Mouse (Mus musculus) embryo, embryonic 9.5 days (tissue): ENCODE data around the gene Tmprss11f.
"Not testable (repeated sequence)": the region's sequence is repeated elsewhere in the genome, so short reads cannot be mapped to it uniquely, and the experiment has no call there.

Experiments
- DNase-seq: peaks from one replicate; pipeline ENCODE4 v3.0.0-alpha.2; 2017; ENCODE audit errors: extremely low spot score

Tmprss11f gene

DNA sequence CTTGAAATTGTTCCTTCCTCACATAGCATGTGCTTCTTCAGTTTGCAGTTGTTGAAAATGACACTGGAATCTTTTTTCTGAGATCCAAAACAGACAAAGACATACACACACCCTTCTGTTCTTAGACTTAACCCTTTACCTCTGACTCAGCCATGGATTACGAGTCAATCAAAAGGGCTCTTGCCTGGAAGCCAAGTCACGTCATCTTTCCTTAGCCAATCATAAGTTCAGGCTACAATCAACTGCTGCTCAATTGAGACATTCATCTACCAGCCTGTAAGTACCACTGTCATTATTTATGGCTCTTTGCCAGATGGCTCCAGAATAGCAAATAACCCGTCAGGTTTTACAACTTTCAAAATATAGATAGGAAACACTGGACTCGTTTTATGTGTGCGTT is at the start of gene Tmprss11f:
Gene Tmprss11f, minus strand, starts transcription at position 101 of the 400 bp plus-strand sequence.
- no peak for DNase-seq

DNA sequence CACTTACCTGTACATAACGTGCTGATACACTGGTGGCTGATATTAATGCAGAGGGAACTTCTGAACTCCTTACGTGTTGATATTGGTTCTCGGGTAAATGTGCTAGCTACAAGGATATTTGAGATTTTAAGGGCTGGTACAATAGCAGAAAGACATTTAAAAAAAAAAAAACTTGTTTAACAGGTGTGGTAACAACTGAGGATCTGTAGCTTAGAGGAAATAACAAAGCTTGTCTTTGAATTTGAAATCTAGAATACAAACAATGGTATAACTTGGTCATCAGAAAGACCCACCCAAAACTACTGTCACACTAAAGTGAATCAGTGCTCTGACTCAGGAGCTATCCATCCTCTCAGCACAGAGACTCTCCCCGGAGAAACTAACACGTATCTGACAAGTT is 44.0 kb upstream of the Tmprss11f start, which contains the start of gene Tmprss11b:
Gene Tmprss11b, minus strand, starts transcription at position 101 of the 400 bp plus-strand sequence.
- DNase-seq, result no peak

- peak; percentile 9 for DNase-seq
These were observed 17.0 kb upstream of the Tmprss11f start for GRCm38 (mm10) chr5:86649185-86649584.

GRCm38 (mm10) chr5:86640795-86641194 is 8.6 kb upstream of the Tmprss11f start:
- no peak for DNase-seq

GRCm38 (mm10) chr5:86630700-86631099 is 1.5 kb downstream of the Tmprss11f start:
- DNase-seq, result no peak

DNA sequence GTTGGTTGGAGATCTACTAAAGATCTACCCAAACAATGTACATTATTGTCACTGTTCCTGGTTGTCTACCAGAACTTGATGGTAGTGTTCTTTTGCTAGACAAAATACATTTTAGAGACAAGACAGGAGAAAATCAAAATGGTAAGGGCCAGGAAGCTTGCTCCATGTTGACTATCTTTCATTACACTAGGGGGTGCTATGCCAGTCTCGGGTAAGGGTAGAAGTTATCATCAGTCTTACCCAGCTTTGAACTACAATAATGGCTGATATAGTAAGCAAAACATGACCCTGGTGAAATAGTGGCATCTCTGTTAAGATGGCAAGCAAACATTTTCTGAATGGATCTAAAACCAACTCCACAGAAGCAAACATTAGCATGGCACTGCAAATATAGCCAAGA is 10.4 kb downstream of the Tmprss11f start:
- no peak for DNase-seq

GRCm38 (mm10) chr5:86585896-86586295 is 46.3 kb downstream of the Tmprss11f start:
- DNase-seq, result no peak

GRCm38 (mm10) chr5:86582618-86583017 is 49.6 kb downstream of the Tmprss11f start:
- DNase-seq, result no peak

- DNase-seq, result no peak
These were observed 50.2 kb downstream of the Tmprss11f start for GRCm38 (mm10) chr5:86581998-86582397.

DNA sequence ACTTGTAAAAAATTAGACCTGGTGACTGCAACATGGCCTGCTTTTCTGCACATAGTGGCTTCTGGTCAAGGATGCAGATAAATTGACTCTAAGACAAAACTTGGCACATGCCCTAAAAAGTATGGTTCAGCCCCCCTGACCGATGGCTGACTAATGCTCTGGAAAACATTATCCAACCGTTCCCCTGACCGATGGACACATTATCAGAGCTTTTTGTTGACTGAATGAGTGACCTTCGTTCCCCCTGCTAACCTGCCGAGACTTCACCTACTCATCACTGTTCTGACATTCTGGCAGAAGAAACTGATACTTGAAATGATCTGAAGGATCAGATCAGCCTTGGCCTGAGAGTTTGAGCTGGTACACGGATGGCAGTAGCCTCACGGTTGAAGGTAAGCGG is 53.5 kb downstream of the Tmprss11f start:
- DNase-seq, result not testable (repeated sequence)

DNA sequence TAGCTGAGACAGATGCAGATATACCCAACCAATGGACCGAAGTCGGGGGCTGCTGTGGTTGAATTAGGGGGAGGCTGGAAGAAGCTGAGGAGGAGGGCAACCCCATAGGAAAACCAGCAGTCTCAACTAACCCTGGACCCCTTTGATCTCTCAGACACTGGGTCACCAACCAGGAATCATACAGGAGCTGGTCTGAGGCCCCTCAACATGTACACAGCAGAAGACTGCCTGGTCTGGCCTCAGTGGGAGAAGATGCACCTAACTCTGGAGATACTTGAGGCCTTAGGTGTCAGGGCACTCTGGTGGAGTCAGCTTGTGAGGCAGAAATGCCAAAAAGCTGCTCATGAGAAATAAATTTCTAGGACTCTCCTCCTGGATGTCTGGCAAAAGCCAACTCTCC is 85.5 kb downstream of the Tmprss11f start:
- no peak for DNase-seq

DNA sequence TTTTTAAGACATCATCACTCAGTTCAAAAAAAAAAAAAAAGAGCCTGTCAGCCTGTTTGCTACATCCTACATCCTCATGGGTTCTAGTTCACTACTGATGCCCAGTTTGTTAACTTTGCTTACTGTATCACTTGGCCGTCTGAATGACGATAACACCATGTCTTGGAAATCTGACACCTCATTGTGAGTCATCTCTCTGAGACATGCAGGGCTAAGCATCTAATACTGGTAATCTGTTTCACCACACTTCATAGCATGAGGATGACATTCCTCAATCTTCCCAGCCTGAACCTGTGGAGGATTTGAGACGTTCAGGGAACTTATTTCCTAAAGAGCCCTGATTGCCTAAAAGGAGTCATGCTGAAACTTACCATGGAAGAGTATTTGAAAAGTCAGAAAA is 91.6 kb downstream of the Tmprss11f start:
- DNase-seq, result no peak

- no peak for DNase-seq
These were observed 103.5 kb downstream of the Tmprss11f start for GRCm38 (mm10) chr5:86528725-86529124.

DNA sequence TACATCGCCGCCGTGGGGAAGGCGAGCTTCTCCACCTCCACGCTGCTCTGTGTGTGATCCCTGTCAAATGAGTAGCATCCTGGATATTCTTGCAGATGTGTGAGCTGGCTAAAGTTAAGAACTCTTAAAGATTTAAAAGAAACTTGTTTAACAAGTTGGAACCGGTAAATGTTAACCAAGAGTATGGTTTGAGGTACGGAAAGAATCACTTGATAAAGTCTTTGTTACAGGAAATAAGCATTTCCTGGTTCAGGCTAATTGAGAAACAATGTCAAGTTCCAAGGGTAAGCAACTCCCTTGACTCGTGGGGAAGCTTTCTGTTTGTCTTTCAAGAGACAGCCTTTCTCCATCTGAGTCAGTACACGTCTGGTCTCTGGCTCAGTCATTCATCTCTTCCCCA is 113.7 kb downstream of the Tmprss11f start, which contains the start of gene Tmprss11g:
Gene Tmprss11g, minus strand, starts transcription at position 101 of the 400 bp plus-strand sequence.
- DNase-seq, result no peak

DNA sequence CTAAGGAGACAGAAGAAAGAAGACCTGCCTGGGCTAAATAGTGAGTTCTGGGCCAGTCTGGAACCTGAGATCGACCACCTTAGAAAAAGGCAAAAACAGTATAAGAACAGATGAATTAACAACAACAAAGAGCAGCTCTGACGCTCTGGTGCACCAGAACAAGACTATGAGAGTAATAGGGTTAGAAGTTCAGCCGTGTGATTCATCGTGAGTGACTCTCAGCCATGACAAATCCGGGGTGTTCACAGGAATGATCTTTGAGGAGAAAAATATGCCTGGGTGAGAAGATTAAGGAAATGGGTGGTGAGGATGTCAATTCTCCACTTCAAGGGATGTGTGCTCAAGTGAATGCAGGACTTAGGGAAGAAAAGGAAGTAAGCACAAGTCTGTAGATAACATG is 120.7 kb downstream of the Tmprss11f start:
- DNase-seq, result no peak

DNA sequence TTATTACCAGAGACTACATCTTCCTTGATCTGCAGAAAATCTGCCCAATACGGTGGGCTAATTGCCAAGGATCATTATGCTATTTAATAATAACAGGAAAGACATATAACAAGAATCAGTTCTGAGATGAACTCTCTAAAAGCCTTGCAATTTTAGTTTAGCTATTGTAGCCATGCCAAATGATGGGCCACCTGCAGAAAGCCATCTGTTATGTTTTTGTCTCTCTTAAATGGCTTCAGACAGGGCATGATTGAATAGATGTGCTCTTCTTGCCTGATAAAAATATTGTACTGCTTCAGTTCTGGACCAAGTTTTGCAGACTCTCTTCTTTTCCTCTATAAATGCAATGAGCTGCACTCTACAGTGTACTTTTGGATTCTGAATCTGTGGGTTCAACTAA is 138.8 kb downstream of the Tmprss11f start:
- no peak for DNase-seq

DNA sequence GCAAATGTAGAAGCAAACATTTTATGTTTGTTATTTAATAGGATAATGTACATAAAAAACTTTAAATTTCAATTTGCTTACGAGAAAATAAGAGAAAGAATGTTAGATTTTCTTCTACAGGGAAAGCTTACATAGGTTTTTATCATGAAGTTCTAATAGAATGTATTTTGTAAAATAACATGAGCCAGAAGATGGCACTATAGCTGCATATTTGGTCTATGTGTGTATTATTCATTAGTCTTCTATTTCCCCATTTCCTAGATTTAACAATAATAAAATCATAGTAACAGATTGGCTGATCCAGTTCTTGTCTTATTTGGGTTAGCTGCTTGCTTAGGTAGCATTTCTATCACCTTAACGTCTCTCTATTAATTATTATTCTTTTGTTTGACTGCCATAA is 149.7 kb downstream of the Tmprss11f start:
- no peak for DNase-seq

- DNase-seq, result no peak
These were observed 150.2 kb downstream of the Tmprss11f start for GRCm38 (mm10) chr5:86482031-86482430.

GRCm38 (mm10) chr5:86473859-86474258 is 158.4 kb downstream of the Tmprss11f start:
- no peak for DNase-seq
